Mouse (Mus musculus) ES-E14 (cell line): ENCODE results near the gene Fzd1. TPM values are rescaled to one million over a fixed set of nuclear protein-coding genes. Genes with fewer than 3 reads are reported as not detected.

Experiments
- DNase-seq: peaks from one replicate; pipeline ENCODE4 v3.0.0-alpha.2; 2013; ENCODE audit warnings: low read depth, low spot score
- H3K27ac ChIP-seq: 2 replicates; pipeline ENCODE4 v1.5.1; 2012; ENCODE audit warnings: low read depth, mild to moderate bottlenecking, low read length, moderate library complexity, mixed read lengths; ENCODE audit not compliant: poor library complexity, insufficient read depth, severe bottlenecking
- H3K36me3 ChIP-seq: 2 replicates; pipeline ENCODE4 v1.6.1; 2012; ENCODE audit warnings: mild to moderate bottlenecking, low read length, moderate library complexity, mixed read lengths; ENCODE audit not compliant: control insufficient read depth, poor library complexity, insufficient read depth, severe bottlenecking
- H3K4me1 ChIP-seq, 2 experiments: fragments of 150-350 bp in 1 of 2; sonication (generic) in 1 of 2; 2 replicates each; pipeline ENCODE4 v1.6.1; 2012; ENCODE audit warnings: low read length in 2 of 2, mild to moderate bottlenecking in 1 of 2, mixed read lengths in 1 of 2; ENCODE audit not compliant: control insufficient read depth in 2 of 2, insufficient read depth in 2 of 2, poor library complexity in 1 of 2
- H3K4me3 ChIP-seq, 2 experiments: fragments of 150-350 bp in 1 of 2; sonication (generic) in 1 of 2; 2 replicates each; pipeline ENCODE4 v1.5.1; 2012; ENCODE audit warnings: low read length in 2 of 2, low read depth in 1 of 2, mild to moderate bottlenecking in 1 of 2, mixed read lengths in 1 of 2; ENCODE audit not compliant: insufficient read depth in 1 of 2, poor library complexity in 1 of 2, severe bottlenecking in 1 of 2
- H3K9ac ChIP-seq: 2 replicates; pipeline ENCODE4 v1.6.1; 2012; ENCODE audit warnings: low read depth, mild to moderate bottlenecking, low read length, mixed read lengths; ENCODE audit not compliant: poor library complexity, insufficient read depth, severe bottlenecking
- H3K9me3 ChIP-seq: fragments of 150-350 bp; sonication (generic); 2 replicates; pipeline ENCODE4 v1.6.1; 2012; ENCODE audit warnings: low read depth, mild to moderate bottlenecking, low read length; ENCODE audit not compliant: control insufficient read depth, insufficient read depth
- CHD2 ChIP-seq: IDR thresholded peaks from 2 replicates; pipeline ENCODE4 v1.6.1; 2014; ENCODE audit warnings: mild to moderate bottlenecking, low read depth, low read length, inconsistent platforms
- HCFC1 ChIP-seq: IDR thresholded peaks from 2 replicates; pipeline ENCODE4 v1.6.1; 2012; ENCODE audit warnings: low read length, inconsistent platforms, borderline replicate concordance; ENCODE audit not compliant: insufficient read depth
- MAFK ChIP-seq: IDR thresholded peaks from 2 replicates; pipeline ENCODE4 v1.6.1; 2014; ENCODE audit warnings: mild to moderate bottlenecking, low read depth, low read length, inconsistent platforms; ENCODE audit not compliant: insufficient read depth
- ZC3H11A ChIP-seq: IDR thresholded peaks from 2 replicates; pipeline ENCODE4 v1.6.1; 2012; ENCODE audit warnings: low read depth, mild to moderate bottlenecking, inconsistent platforms, low read length, borderline replicate concordance
- ZNF384 ChIP-seq: IDR thresholded peaks from 2 replicates; pipeline ENCODE4 v1.6.1; 2012; ENCODE audit warnings: low read depth, low read length, inconsistent platforms
- in situ Hi-C, 2 experiments: fragments of 600-800 bp; cut with MboI; formaldehyde crosslinking; loops; one replicate each; pipeline ENCODE4 v1.15.1; 2025; ENCODE audit warnings: low sequenced_read_pairs in 2 of 2, inconsistent platforms in 1 of 2; ENCODE audit not compliant: unreplicated experiment in 2 of 2
- total RNA-seq: library from RNA; depleted of rRNA; stranded (reverse); fragments of 300-350 nt; gene quantifications from 2 replicates; pipeline ENCODE4 v1.2.3, GENCODE M21; 2012

Fzd1 gene
- total RNA-seq, 1 experiment, result 3.5 TPM

DNA sequence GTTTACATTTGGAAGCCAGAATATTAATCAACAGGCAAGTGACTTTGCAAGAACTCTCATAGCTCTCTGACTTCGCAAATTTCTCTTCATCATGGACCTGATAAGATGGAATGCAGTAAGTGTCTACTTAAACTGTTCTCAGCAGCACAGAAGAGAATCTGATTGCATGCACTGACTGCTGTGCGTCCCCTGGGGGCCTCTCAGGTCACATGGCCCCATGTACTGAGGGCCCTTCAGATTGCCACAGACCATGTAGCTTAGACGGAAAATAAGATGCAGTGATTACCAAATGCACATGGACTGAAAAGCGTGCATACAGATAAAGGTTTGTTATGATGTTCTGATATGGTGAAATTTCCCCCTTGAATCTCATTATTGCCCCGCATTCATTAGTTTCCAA, 8.9 kb upstream of the Fzd1 start:
- H3K36me3 ChIP-seq, result no peaks in the 10 kb centered on the region
- H3K9me3 ChIP-seq, result no peaks in the 10 kb centered on the region
- DNase-seq, result no peak
- no peak overlapping the region for H3K9ac ChIP-seq
- no peak overlapping the region for H3K27ac ChIP-seq
- TF ChIP-seq HCFC1, result no peak
- no peak for TF ChIP-seq ZNF384
- TF ChIP-seq ZC3H11A, result no peak
- TF ChIP-seq CHD2, result no peak
- TF ChIP-seq MAFK, result no peak
- in situ Hi-C loops, result no loop called here
- no peak overlapping the region for H3K4me3 ChIP-seq
- H3K4me1 ChIP-seq, result no peaks in the 10 kb centered on the region

DNA sequence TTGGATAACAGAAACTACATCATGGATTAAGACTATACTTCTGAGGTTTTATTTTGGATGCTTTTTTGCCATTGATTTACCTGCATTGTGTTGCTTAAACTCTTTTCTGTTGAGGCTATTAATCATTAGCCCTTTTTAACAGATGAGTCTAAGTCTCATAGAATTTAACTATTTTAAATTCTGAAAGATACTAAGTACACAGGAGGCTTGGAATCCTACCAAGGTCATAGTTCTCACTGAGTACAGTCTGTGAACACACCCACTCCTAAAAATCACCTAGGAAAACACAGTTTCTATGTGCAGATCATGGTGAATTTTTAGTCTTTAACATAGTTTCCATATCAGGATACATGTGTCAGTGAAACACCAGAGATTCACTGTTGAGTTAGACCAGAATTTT, 4.1 kb upstream of the Fzd1 start:
- no peaks in the 10 kb centered on the region for H3K4me1 ChIP-seq
- H3K9me3 ChIP-seq, result no peaks in the 10 kb centered on the region
- no peak overlapping the region for H3K27ac ChIP-seq
- H3K4me3 ChIP-seq, result no peak overlapping the region
- TF ChIP-seq MAFK (no peak), HCFC1 (no peak), ZC3H11A (no peak), ZNF384 (no peak), CHD2 (no peak)
- no peak overlapping the region for H3K9ac ChIP-seq
- no peaks in the 10 kb centered on the region for H3K36me3 ChIP-seq
- DNase-seq, result no peak
- in situ Hi-C loops, result no loop called here

DNA sequence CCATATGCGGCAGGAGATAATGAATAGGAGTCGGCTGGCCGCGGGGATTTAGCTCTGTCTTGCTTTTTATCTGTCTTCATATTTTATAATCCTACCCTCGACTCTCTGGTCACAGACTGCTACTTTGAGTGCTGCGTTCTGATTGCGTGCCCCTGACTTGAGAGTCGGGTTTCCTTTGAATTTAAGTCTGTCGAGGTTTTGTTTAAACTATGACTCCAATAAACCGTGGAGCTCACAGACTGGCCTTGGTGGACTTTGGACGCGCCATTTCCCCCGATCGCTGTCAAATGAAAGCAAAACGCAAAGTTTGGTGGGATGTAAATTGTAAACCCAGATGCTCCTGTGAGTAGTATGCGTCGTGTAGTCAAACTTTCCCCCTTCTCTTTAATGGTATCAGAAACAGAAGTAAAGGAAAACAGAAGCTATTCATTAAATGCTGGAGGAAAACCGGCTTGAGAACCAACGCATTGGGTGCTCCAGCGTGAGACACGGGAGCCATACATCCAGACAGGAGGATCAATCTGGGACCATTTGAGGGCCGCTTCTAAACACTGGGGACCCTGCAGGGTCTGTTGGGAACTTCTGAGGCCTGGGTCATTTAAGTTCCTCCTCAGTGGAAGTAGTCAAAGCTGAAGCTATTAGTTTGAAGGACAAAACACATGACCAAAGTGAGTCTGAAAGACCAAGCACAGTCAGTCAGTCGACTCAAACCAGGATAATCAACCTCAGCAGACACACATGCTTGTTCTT, 671 bp upstream of the Fzd1 start:
- in situ Hi-C loops, result no loop called here
- TF ChIP-seq CHD2, result no peak
- peak overlapping the region; percentile 74 to 79 for H3K4me3 ChIP-seq
- peaks cover 2% of the 10 kb centered on the region in 2 experiments; a peak in 1 of 4 replicates for H3K4me1 ChIP-seq
- H3K9ac ChIP-seq, result no peak overlapping the region
- no peaks in the 10 kb centered on the region for H3K9me3 ChIP-seq
- DNase-seq, result no peak
- H3K36me3 ChIP-seq, result no peaks in the 10 kb centered on the region
- H3K27ac ChIP-seq, result no peak overlapping the region

DNA sequence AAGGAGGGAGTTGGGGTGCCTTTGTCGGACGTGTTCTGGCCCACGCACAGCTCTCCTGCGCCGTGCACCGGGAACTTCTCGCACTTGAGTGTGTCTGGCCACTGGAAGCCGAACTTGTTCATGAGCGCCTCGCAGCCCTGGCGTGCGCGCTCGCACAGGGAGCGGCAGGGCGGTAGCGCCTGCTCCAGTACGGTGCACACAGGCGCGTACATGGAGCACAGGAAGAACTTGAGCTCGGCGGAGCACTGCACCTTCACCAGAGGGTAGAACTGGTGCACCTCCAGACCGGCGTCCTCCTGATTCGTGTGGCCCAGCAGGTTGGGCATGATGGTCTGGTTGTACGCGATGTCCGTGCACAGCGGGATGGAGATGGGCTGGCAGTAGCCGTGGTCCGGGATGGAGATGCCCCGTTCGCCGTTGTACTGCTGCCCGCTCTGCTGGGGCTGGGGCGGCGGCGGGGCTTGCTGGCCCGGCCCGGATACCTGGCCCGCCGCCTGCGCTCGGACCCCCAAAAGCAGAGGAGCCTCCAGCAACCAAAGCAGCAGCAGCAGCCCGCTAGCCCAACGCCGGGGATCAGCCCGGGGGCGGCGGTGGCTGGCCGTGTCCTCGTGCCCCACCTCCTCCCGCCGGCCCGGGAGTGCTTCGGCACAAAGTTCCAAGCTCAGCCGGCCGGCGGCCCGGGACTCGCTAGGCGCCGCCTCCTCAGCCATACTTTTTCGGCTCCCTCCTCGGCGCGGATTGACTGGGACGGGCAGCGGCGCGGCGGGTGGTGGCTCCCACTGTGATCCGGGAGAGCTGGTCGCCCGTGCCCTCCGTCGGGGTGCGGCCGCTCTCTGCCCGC, 744 bp downstream of the Fzd1 start:
- H3K36me3 ChIP-seq, result no peaks in the 10 kb centered on the region
- in situ Hi-C loops, result no loop called here
- TF ChIP-seq MAFK, result no peak
- TF ChIP-seq ZC3H11A, result no peak
- no peak for TF ChIP-seq CHD2
- no peak for TF ChIP-seq ZNF384
- no peak for TF ChIP-seq HCFC1
- H3K4me3 ChIP-seq, result peak overlapping the region; percentile 74 to 79
- H3K27ac ChIP-seq, result no peak overlapping the region
- peaks cover 2% of the 10 kb centered on the region in 2 experiments; a peak in 1 of 4 replicates for H3K4me1 ChIP-seq
- DNase-seq, result peak; percentile 30
- H3K9ac ChIP-seq, result peak overlapping the region; percentile 64
- H3K9me3 ChIP-seq, result no peaks in the 10 kb centered on the region
